Mouse (Mus musculus) spleen, adult 2 months (tissue): Measurements from ENCODE around the gene Akap6.

Experiments
- CTCF ChIP-seq: fragments of 200-500 bp; IDR thresholded peaks from 2 replicates; pipeline ENCODE4 v1.5.1; 2011; ENCODE audit warnings: mild to moderate bottlenecking, inconsistent platforms; ENCODE audit not compliant: insufficient read depth, insufficient read length, insufficient replicate concordance; ENCODE audit errors: extremely low read depth
- POLR2A ChIP-seq: fragments of 200-500 bp; IDR thresholded peaks from 2 replicates; pipeline ENCODE4 v1.6.1; 2011; ENCODE audit warnings: low read depth, low read length, inconsistent platforms

GRCm38 (mm10) chr12:52847020-52847419 is 147.8 kb downstream of the Akap6 start:
- no peak for TF ChIP-seq CTCF
- TF ChIP-seq POLR2A, result no peak
